Mouse (Mus musculus): ENCODE results near the gene Prune2. TPM values are rescaled to one million over a fixed set of nuclear protein-coding genes. Genes with fewer than 3 reads are reported as not detected.

The Prune2 gene
- polyA plus RNA-seq, 1 experiment: 111 TPM

- Histone ChIP-seq H3K4me1 (ENCODE audit: control insufficient read depth, insufficient read depth, low read length) (no peaks in the 10 kb centered on the region), H3K27me3 (ENCODE audit: control insufficient read depth, insufficient read depth, low read length) (no peaks in the 10 kb centered on the region; the same call in 1 of the 2 replicates), H3K27ac (ENCODE audit: insufficient read depth, low read length) (no peak overlapping the region), H3K4me3 (replicated peaks; ENCODE audit: insufficient read depth, low read depth, low read length) (no peak overlapping the region)
- no peak for DNase-seq
- TF ChIP-seq POLR2A (IDR thresholded peaks at IDR 0.05; ENCODE audit: borderline replicate concordance, insufficient read depth, low read length) (no peak), CTCF (IDR thresholded peaks at IDR 0.05; ENCODE audit: borderline replicate concordance, insufficient read depth, low read depth, low read length) (no peak)
- 71% methylated on average over 3 of the region's 3 CpGs for WGBS
Measured at GRCm38 (mm10) chr19:17032314-17032713, 76.4 kb downstream of the Prune2 start.

GRCm38 (mm10) chr19:17046961-17047360 is 91.0 kb downstream of the Prune2 start:
- DNase-seq: no peak
- Histone ChIP-seq H3K27me3 (ENCODE audit: control insufficient read depth, insufficient read depth, low read length) (no peaks in the 10 kb centered on the region), H3K4me3 (replicated peaks; ENCODE audit: insufficient read depth, low read depth, low read length) (no peak overlapping the region), H3K27ac (ENCODE audit: insufficient read depth, low read length) (no peak overlapping the region), H3K4me1 (ENCODE audit: control insufficient read depth, insufficient read depth, low read length) (no peaks in the 10 kb centered on the region)
- 58% methylated on average over 4 of the region's 4 CpGs for WGBS
- TF ChIP-seq CTCF (IDR thresholded peaks at IDR 0.05; ENCODE audit: borderline replicate concordance, insufficient read depth, low read depth, low read length) (no peak), POLR2A (IDR thresholded peaks at IDR 0.05; ENCODE audit: borderline replicate concordance, insufficient read depth, low read length) (no peak)

GRCm38 (mm10) chr19:17055892-17056291 is 100.0 kb downstream of the Prune2 start:
- no peaks in the 10 kb centered on the region for H3K27me3 ChIP-seq (ENCODE audit: control insufficient read depth, insufficient read depth, low read length)
- H3K4me1 ChIP-seq (ENCODE audit: control insufficient read depth, insufficient read depth, low read length): no peaks in the 10 kb centered on the region
- no peak for TF ChIP-seq CTCF (IDR thresholded peaks at IDR 0.05; ENCODE audit: borderline replicate concordance, insufficient read depth, low read depth, low read length)
- no peak for TF ChIP-seq POLR2A (IDR thresholded peaks at IDR 0.05; ENCODE audit: borderline replicate concordance, insufficient read depth, low read length)
- WGBS: 44% methylated on average over 3 of the region's 3 CpGs
- H3K27ac ChIP-seq (ENCODE audit: insufficient read depth, low read length): no peak overlapping the region
- no peak overlapping the region for H3K4me3 ChIP-seq (replicated peaks; ENCODE audit: insufficient read depth, low read depth, low read length)
- DNase-seq: no peak

DNA sequence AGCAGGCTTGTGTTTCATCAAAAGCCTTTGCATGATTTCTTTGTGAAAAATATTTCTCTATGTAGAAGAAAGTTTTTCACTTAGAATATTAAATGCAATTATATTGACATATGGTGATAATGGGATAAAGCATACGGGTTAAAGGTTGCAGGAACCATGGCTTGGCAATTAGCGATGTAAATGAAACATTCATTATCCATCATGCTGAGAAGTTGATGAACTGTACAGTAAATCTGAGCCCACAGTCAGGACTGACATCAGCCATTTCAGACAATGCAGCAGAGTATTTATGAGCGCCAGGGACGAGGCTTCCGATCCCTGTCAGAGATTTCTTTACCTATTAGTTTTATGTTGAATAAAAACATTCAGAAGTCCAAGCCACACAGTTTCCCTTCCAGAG is 104.2 kb downstream of the Prune2 start:
- Histone ChIP-seq H3K4me1 (ENCODE audit: control insufficient read depth, insufficient read depth, low read length) (no peaks in the 10 kb centered on the region), H3K27ac (ENCODE audit: insufficient read depth, low read length) (no peak overlapping the region), H3K4me3 (replicated peaks; ENCODE audit: insufficient read depth, low read depth, low read length) (no peak overlapping the region), H3K27me3 (ENCODE audit: control insufficient read depth, insufficient read depth, low read length) (no peaks in the 10 kb centered on the region; the same call in 1 of the 2 replicates)
- 37% methylated on average over 5 of the region's 5 CpGs for WGBS
- no peak for DNase-seq
- no peak for TF ChIP-seq POLR2A (IDR thresholded peaks at IDR 0.05; ENCODE audit: borderline replicate concordance, insufficient read depth, low read length)
- TF ChIP-seq CTCF (IDR thresholded peaks at IDR 0.05; ENCODE audit: borderline replicate concordance, insufficient read depth, low read depth, low read length): no peak

DNA sequence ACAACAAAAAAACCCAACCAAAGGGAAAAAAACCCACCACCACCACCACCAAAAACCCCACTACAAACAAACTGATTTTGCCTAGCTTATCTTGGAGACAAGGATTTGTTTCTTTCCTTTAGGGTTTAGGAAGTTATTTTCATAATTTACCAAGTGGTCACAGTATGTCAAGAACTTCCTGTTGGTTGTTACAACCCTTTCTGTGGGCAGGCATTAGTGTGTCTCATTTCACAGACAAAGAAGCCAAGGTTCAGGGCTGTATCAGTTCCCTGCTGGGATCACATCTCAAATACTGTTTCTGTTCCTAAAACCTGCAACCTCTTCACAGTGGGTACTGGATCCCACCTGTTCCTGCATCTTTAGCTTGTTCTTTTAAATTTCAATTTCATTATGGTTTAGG is 108.5 kb downstream of the Prune2 start:
- no peak for DNase-seq
- H3K4me3 ChIP-seq (replicated peaks; ENCODE audit: insufficient read depth, low read depth, low read length): no peak overlapping the region
- TF ChIP-seq POLR2A (IDR thresholded peaks at IDR 0.05; ENCODE audit: borderline replicate concordance, insufficient read depth, low read length) (no peak), CTCF (IDR thresholded peaks at IDR 0.05; ENCODE audit: borderline replicate concordance, insufficient read depth, low read depth, low read length) (no peak)
- no peaks in the 10 kb centered on the region for H3K4me1 ChIP-seq (ENCODE audit: control insufficient read depth, insufficient read depth, low read length)
- H3K27ac ChIP-seq (ENCODE audit: insufficient read depth, low read length): no peak overlapping the region
- H3K27me3 ChIP-seq (ENCODE audit: control insufficient read depth, insufficient read depth, low read length): no peaks in the 10 kb centered on the region; the same call in 1 of the 2 replicates

- no peak overlapping the region for H3K4me3 ChIP-seq (replicated peaks; ENCODE audit: insufficient read depth, low read depth, low read length)
- no peak for DNase-seq
- H3K27me3 ChIP-seq (ENCODE audit: control insufficient read depth, insufficient read depth, low read length): no peaks in the 10 kb centered on the region
- TF ChIP-seq CTCF (IDR thresholded peaks at IDR 0.05; ENCODE audit: borderline replicate concordance, insufficient read depth, low read depth, low read length): no peak
- no peak for TF ChIP-seq POLR2A (IDR thresholded peaks at IDR 0.05; ENCODE audit: borderline replicate concordance, insufficient read depth, low read length)
- 93% methylated on average over 7 of the region's 7 CpGs for WGBS
- no peaks in the 10 kb centered on the region for H3K4me1 ChIP-seq (ENCODE audit: control insufficient read depth, insufficient read depth, low read length)
- no peak overlapping the region for H3K27ac ChIP-seq (ENCODE audit: insufficient read depth, low read length)
Measured at GRCm38 (mm10) chr19:17069067-17069466, 113.1 kb downstream of the Prune2 start.

- TF ChIP-seq CTCF (IDR thresholded peaks at IDR 0.05; ENCODE audit: borderline replicate concordance, insufficient read depth, low read depth, low read length) (no peak), POLR2A (IDR thresholded peaks at IDR 0.05; ENCODE audit: borderline replicate concordance, insufficient read depth, low read length) (no peak)
- no peak for DNase-seq
- WGBS: 94% methylated on average over 5 of the region's 5 CpGs
- H3K27ac ChIP-seq (ENCODE audit: insufficient read depth, low read length): no peak overlapping the region
- H3K4me3 ChIP-seq (replicated peaks; ENCODE audit: insufficient read depth, low read depth, low read length): no peak overlapping the region
- no peaks in the 10 kb centered on the region for H3K27me3 ChIP-seq (ENCODE audit: control insufficient read depth, insufficient read depth, low read length)
- H3K4me1 ChIP-seq (ENCODE audit: control insufficient read depth, insufficient read depth, low read length): no peaks in the 10 kb centered on the region
Measured at GRCm38 (mm10) chr19:17071205-17071604, 115.3 kb downstream of the Prune2 start.

DNA sequence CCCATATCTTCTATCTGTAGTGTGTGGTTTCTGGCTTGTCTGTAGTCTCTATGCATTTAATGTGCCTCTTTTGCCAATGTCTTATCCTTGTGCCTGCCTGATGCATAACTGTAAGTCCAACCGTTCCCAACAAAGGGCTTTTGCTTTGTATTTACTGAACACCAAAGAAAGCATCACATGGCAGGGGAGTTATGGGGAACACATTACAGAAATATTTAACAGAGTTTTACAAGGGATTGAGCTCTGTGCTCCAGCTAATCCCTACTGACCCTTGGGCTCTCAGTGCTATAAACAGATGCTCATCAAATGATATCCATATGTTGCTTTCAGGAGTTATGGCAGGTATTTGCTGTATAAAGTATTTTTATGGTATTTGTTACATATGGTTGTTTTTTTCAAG is 116.3 kb downstream of the Prune2 start:
- no peak for TF ChIP-seq POLR2A (IDR thresholded peaks at IDR 0.05; ENCODE audit: borderline replicate concordance, insufficient read depth, low read length)
- TF ChIP-seq CTCF (IDR thresholded peaks at IDR 0.05; ENCODE audit: borderline replicate concordance, insufficient read depth, low read depth, low read length): no peak
- DNase-seq: no peak
- H3K4me1 ChIP-seq (ENCODE audit: control insufficient read depth, insufficient read depth, low read length): no peaks in the 10 kb centered on the region
- H3K27me3 ChIP-seq (ENCODE audit: control insufficient read depth, insufficient read depth, low read length): no peaks in the 10 kb centered on the region
- 90% methylated on average over 1 of the region's 1 CpGs for WGBS
- no peak overlapping the region for H3K27ac ChIP-seq (ENCODE audit: insufficient read depth, low read length)
- H3K4me3 ChIP-seq (replicated peaks; ENCODE audit: insufficient read depth, low read depth, low read length): no peak overlapping the region
